Mouse (Mus musculus): ENCODE measurements at regions not wholly inside any gene's neighbourhood (a gene's known extent, or its start where the extent isn't known, plus 50 kb on each side); places are given as distances from the start of the nearest gene placed in this dataset.

DNA sequence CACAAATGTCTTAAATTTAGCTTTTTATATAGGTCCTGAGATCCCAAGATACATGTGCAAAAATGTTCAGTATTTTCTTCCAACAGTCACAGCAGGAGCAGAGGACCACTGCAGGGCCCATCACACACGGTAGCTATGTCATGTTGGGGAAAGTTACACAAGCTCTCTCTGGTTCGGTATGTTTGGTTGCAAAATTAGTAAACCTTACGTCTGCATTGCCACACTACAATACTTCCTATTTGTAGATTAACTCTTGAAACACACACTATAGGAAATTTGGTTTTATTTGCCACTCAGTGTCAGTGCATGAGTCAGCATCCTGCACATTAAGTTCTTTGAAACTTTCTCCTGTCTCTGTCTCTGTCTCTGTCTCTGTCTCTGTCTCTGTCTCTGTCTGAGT is 82.0 kb downstream of the Cth start:
- no peak for DNase-seq (ENCODE audit: low spot score)

DNA sequence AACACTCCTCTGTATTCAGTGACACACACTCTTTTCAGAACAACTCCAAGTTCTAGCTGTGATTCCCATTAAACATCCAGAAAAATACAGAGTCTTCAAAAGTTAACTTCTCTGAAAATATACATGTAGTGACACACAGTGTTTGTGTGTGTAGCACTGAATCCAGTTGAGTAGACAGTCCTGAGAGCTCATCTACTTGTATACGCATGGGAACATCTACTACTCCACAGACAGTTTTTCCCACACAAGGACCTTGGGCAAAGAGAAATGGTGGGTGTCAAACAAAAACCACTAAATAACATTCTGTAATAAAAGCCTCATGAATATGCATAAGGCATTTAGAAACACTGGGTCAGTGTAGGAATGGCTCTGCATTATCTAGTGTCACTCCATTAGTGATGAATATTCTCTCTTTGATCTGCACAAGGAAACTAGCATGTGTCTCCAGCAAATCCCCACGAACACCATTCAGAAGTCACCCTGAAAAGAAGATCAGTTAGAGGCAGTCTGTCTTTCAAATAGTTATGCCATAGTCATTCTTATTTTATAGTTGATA is 83.6 kb downstream of the Cth start:
- DNase-seq (ENCODE audit: low spot score) = no peak

- DNase-seq (ENCODE audit: low spot score) = no peak
Measured at GRCm38 (mm10) chr3:157804307-157804706, 120.6 kb downstream of the Cth start.

DNA sequence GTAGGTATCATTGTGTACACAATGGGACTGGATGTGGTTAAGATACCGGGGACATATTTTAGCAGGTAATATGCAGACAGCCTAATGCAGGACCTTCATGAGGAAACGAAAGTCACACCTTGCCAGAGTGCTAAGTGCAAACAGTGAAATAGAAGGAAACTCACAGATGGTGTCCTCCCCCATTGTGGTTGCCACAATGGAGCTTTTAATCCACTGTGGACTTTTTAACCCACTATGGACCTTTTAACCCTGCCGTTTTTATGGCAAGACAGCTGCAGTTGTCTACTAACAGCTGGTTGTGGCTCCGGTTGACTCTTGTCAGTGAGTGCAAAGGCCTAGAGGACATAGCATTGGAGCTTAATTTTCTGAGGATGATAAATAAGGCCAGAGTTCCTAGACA is 121.5 kb downstream of the Cth start:
- no peak for DNase-seq (ENCODE audit: low spot score)

- no peak for DNase-seq (ENCODE audit: low spot score)
Measured at GRCm38 (mm10) chr3:157787559-157788256, 137.2 kb downstream of the Cth start.

GRCm38 (mm10) chr3:157781071-157781470 is 143.8 kb downstream of the Cth start:
- DNase-seq (ENCODE audit: low spot score) = no peak

DNA sequence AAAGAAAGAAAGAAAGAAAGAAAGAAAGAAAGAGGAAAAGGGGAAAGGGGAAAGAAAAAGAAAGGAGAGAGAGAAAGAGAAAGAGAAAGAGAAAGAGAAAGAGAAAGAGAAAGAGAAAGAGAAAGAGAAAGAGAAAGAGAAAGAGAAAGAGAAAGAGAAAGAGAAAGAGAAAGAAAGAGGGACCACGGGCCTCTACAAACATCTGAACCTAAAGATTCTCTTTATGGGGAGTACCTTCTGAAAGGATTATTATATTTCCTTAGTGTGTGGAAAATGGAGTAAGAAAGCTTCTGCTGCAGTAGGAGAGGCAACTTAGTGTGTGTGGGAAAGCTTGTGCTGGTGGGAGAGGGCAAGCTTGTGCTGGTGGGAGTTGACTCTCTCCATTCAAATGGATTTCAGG is 147.1 kb downstream of the Cth start:
- DNase-seq (ENCODE audit: low spot score) = no peak

GRCm38 (mm10) chr3:157763487-157764199 is 161.2 kb downstream of the Cth start:
- peak; percentile 63 for DNase-seq (ENCODE audit: low spot score)

DNA sequence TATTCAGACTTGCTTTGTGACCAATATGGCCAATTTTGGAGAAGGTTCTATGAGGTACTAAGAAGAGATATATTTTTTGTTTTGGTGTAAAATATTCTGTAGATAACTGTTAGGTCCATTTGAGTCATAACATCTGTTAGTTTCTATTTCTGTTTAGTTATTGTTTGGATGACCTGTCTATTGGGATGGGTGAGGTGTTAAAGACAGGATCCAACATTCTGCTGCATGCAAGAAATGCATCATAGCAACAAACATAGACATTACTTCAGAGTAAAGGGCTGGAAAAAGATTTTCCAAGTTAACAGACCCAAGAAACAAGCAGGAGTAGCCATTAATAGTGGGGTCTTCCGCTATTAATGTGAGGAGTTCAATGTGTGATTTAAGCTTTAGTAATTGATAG is 165.0 kb downstream of the Cth start:
- DNase-seq (ENCODE audit: low spot score) = no peak

DNA sequence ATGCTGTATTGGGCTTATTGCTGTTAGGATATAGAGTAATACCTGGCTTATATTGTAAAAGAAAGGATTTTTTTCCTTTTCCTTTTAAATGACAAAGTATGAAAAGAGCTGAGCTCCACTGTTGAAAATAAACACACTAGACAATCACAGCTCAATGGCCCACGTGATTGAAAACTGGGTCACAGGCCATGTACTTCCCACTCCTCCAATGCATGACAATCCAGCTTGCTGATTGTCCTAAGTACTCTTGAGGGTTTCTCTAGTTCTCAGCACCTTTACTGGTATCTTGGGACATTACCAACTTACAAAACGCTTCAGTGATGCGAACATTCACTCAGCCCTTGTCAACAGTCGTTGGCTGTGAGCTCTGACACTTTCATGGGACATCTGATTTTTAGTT is 170.1 kb downstream of the Cth start:
- no peak for DNase-seq (ENCODE audit: low spot score)

- no peak for DNase-seq (ENCODE audit: low spot score)
Measured at GRCm38 (mm10) chr3:157750266-157750665, 174.6 kb downstream of the Cth start.

GRCm38 (mm10) chr3:157748395-157749037 is 176.4 kb downstream of the Cth start:
- no peak for DNase-seq (ENCODE audit: low spot score)

- no peak for DNase-seq (ENCODE audit: low spot score)
Measured at GRCm38 (mm10) chr3:157743000-157743399, 176.3 kb downstream of the Ptger3 start.

DNA sequence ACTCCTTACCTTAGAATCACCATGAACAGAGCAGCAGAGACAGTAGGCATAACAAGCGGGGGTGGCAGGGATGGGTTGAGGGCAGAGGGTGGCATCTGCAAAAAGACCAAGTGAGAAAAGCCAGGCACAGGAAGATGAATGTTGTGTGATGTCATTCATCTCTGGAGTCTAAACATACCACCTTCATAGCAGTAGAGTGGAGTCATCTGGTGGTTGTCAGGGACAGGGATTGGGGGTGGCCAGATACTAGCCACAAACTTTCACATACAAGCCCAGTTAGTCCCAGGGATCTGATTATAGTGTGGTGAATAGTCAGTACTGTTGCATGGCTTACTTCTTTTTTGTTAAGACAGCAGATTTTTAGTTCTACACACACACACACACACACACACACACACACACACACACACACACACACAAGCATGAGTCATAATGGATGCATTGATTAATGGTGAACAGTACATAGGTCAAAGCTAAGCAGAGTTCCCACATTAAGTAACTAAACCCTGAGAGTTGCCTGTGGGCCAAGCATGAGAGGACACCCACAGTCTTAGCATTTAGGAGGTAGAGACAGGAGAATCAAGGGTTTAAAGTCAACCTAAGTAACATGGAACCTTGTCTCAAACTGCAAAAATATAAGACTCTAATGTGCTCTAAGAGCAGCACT is 173.1 kb downstream of the Ptger3 start:
- peak; percentile 42 for DNase-seq (ENCODE audit: low spot score)

- no peak for DNase-seq (ENCODE audit: low spot score)
Measured at GRCm38 (mm10) chr3:157732136-157732940, 165.6 kb downstream of the Ptger3 start.

- no peak for DNase-seq (ENCODE audit: low spot score)
Measured at GRCm38 (mm10) chr3:157729711-157730367, 163.1 kb downstream of the Ptger3 start.

GRCm38 (mm10) chr3:157724542-157724941 is 157.8 kb downstream of the Ptger3 start:
- DNase-seq (ENCODE audit: low spot score) = no peak

- DNase-seq (ENCODE audit: low spot score) = no peak
Measured at GRCm38 (mm10) chr3:157723184-157723583, 156.5 kb downstream of the Ptger3 start.

- peak; percentile 67 for DNase-seq (ENCODE audit: low spot score)
Measured at GRCm38 (mm10) chr3:157717313-157717921, 150.7 kb downstream of the Ptger3 start.

- DNase-seq (ENCODE audit: low spot score) = no peak
Measured at GRCm38 (mm10) chr3:157714023-157714422, 147.3 kb downstream of the Ptger3 start.

All from MN1 (cell line).